Mouse (Mus musculus) kidney, embryonic 14.5 days (tissue): ENCODE data around the gene Ncl. TPM values are rescaled to one million over a fixed set of nuclear protein-coding genes. Genes with fewer than 3 reads are reported as not detected.

Experiments
- ATAC-seq: fragments of 200-750 bp; cut with Nextera tagmentation; 2 replicates; pipeline ENCODE4 v1.8.0; 2017; ENCODE audit warnings: moderate number of reproducible peaks, mild to moderate bottlenecking, moderate TSS enrichment, moderate library complexity; ENCODE audit not compliant: low FRiP score, low TSS enrichment
- H3K27ac ChIP-seq: fragments of 300-500 bp; sonication (generic); 2 replicates; pipeline ENCODE4 v1.5.1; 2014; ENCODE audit warnings: low read depth, mild to moderate bottlenecking, low read length, moderate library complexity, mixed read lengths
- H3K27me3 ChIP-seq: fragments of 300-500 bp; sonication (generic); 2 replicates; pipeline ENCODE4 v1.6.1; 2014; ENCODE audit warnings: mild to moderate bottlenecking, low read length; ENCODE audit not compliant: control insufficient read depth, insufficient read depth
- H3K36me3 ChIP-seq: fragments of 300-500 bp; sonication (generic); 2 replicates; pipeline ENCODE4 v1.6.1; 2014; ENCODE audit warnings: low read length, mixed read lengths; ENCODE audit not compliant: control insufficient read depth, insufficient read depth
- H3K4me1 ChIP-seq: fragments of 300-500 bp; sonication (generic); 2 replicates; pipeline ENCODE4 v1.6.1; 2014; ENCODE audit warnings: low read length, mixed read lengths; ENCODE audit not compliant: control insufficient read depth, insufficient read depth
- H3K4me2 ChIP-seq: fragments of 300-500 bp; sonication (generic); replicated peaks from 2 replicates; pipeline ENCODE4 v1.6.1; 2014; ENCODE audit warnings: low read depth, mild to moderate bottlenecking, low read length
- H3K4me3 ChIP-seq: fragments of 300-500 bp; sonication (generic); 2 replicates; pipeline ENCODE4 v1.5.1; 2014; ENCODE audit warnings: mild to moderate bottlenecking, low read length
- H3K9ac ChIP-seq: fragments of 300-500 bp; sonication (generic); 2 replicates; pipeline ENCODE4 v1.6.1; 2014; ENCODE audit warnings: low read depth, mild to moderate bottlenecking, low read length, moderate library complexity
- H3K9me3 ChIP-seq: fragments of 300-500 bp; sonication (generic); 2 replicates; pipeline ENCODE4 v1.6.1; 2016; ENCODE audit warnings: low read length; ENCODE audit not compliant: control insufficient read depth
- WGBS: fragments of 180-500 bp; shearing (Covaris S2); extraction: QIAGEN DNeasy Blood & Tissue Kit; methylation state at CpG from one replicate; pipeline ENCODE4 v1.1.7; 2014; 5-methylcytosine and 5-hydroxymethylcytosine counted together
- polyA plus RNA-seq: library from polyadenylated mRNA; unstranded; fragments of >200 nt; fragmentation: Nextera tagmentation; extraction: Ambion mirVana; gene quantifications from 2 replicates; pipeline ENCODE4 v1.2.1, GENCODE M21; 2014

Ncl gene
- polyA plus RNA-seq, 1 experiment from 2014 or later, result 491 TPM

DNA sequence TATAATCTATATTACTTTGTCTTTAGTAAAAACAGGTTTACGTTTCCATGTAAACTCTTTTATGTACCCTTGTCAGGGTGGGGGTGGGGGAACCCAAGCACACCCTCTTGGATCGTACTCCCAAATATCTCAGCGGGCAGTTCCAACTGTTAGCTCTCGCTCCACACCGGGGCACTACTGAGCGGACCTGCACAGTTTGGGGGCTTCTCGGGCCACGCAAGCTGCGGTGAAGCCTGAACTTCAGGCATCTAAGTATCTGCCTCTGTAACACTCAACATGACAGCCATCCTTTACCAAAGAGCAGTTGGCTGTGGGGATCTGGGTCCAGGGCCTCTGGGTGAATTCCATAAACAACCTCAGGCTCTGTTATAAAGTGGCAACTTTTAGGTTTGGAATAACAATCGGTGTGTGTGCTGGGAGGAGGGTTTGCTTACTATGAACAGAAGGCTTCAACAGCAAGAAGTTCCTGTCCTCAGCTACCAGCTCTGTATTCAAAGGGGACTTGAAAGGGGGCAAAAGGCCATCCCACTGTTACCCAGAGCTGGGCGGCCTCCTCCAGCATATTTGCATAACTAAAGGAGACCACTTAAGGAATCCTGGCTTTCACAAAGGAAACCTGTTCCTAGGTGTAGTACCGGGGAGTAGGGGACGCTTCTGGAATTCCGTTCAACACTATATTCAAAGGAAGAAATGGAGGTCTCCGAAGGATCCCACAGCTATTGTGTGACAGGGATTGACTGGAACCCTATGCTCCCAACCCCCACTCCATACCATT is 48.5 kb downstream of the Ncl start:
- WGBS, result 35% methylated on average over 15 of the region's 15 CpGs
- no peak for ATAC-seq
- H3K4me2 ChIP-seq, result no peak overlapping the region

DNA sequence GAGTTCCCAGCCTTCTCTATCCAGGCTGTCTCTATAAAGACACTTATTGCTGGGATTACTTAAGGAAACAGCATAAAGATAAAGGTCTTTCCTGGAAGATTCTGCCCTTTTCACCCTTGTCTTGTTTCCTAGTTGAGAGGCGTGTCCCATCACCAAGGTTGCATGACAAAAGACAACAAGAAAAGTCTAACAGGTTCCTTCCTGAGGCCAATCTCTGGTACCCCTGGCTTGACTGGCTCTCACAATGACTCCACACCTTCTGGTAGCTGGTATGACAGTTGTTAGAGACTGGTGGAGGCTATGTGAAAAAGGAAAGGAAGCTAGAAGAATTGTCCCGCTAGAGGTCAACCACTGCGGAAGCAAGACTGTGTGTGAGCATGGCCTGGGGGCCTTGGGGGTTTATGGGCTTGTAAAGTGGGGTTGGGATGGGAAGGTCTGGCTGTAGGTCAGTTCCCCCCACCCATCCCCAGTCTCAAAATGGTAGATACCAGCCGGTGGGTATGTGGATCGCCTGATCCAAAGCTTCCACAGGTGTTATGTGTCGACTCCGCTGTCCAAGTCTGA is 49.8 kb downstream of the Ncl start:
- Histone ChIP-seq H3K27ac (no peak overlapping the region), H3K27me3 (peaks cover under 1% of the 10 kb centered on the region; the same call in 1 of the 2 replicates), H3K4me3 (no peak overlapping the region), H3K9me3 (no peaks in the 10 kb centered on the region), H3K4me1 (no peaks in the 10 kb centered on the region), H3K9ac (no peak overlapping the region), H3K4me2 (no peak overlapping the region), H3K36me3 (no peaks in the 10 kb centered on the region)
- no peak for ATAC-seq
- 85% methylated on average over 7 of the region's 7 CpGs for WGBS

More for the DNA sequence above, 48.5 kb downstream of the Ncl start:
- no peak overlapping the region for H3K4me3 ChIP-seq
- no peaks in the 10 kb centered on the region for H3K36me3 ChIP-seq
- H3K27ac ChIP-seq, result no peak overlapping the region
- no peaks in the 10 kb centered on the region for H3K9me3 ChIP-seq
- no peaks in the 10 kb centered on the region for H3K27me3 ChIP-seq
- H3K4me1 ChIP-seq, result no peaks in the 10 kb centered on the region
- no peak overlapping the region for H3K9ac ChIP-seq

DNA sequence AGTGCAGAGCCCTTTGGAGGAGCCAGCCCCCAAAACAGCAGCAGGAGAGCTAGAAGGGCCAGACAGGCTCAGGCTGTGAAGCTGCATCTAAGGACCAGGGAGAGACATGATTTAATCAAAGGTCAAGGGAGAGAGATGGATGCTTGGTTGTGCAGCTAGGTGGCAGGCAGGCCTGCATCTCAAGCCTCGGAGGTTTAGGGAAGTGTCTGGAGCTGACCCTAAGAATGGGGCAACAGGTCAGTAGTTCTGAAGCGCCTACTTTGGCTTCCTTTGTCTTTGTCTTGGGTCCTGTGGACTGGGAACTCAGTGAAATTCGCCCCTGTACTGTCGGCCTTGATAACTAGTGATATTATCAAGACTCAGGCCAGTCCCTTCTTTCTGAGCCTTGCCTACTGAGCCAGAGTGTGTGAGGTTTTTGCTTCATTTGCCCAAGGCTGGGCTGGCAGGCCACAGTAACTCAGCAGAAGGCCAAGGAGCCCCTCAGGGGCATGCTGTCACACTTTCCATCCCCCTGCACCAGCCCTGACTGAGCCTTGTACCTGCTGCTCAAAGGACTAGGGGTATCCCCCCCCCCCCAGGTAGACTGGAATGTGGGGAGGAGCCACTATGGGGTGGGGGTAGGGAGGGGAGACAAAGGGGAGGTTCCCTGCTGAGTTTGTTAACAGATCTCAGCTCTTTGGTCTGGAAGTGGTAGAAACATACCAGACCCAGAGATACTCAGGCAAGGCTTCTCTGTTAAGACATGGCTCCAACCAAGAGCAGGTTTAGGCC is 51.1 kb downstream of the Ncl start:
- H3K4me2 ChIP-seq, result no peak overlapping the region
- no peaks in the 10 kb centered on the region for H3K4me1 ChIP-seq
- 55% methylated on average over 4 of the region's 4 CpGs for WGBS
- H3K27me3 ChIP-seq, result peaks cover 12% of the 10 kb centered on the region; the same call in 1 of the 2 replicates
- H3K27ac ChIP-seq, result no peak overlapping the region
- no peaks in the 10 kb centered on the region for H3K36me3 ChIP-seq
- H3K9me3 ChIP-seq, result no peaks in the 10 kb centered on the region
- no peak overlapping the region for H3K9ac ChIP-seq
- H3K4me3 ChIP-seq, result no peak overlapping the region
- ATAC-seq, result 0 out of 2 replicates have a peak, but pooled peaks have one; percentile 21

DNA sequence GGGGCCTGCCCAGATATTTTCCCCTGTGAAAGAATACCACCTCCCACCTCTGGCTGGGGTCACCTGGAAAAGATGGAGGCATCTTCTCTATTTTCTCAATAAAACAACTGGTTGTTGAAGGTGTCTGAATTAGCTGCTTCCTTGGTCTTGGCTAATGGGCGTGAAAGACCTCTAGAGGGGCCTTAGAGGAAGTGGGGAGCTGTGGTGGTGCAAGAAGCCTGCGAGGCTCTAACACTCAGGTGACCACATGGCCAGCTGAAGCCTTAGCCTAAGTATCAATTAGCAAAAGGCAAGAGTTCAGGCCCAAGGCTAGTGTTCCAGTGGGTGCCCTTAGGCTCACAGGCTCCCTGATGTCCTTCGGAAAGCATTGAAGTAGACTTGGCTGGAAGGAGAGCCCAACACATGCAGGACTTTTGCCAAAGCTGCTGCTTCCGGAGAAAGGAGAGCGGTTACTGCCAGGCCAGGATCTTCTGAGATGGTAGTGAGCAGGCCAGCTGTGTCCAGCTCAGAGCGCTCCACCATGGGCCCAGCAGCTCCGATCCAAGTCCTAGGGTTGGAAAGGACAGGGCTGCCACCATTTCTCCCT is 51.9 kb downstream of the Ncl start:
- 78% methylated on average over 7 of the region's 7 CpGs for WGBS

DNA sequence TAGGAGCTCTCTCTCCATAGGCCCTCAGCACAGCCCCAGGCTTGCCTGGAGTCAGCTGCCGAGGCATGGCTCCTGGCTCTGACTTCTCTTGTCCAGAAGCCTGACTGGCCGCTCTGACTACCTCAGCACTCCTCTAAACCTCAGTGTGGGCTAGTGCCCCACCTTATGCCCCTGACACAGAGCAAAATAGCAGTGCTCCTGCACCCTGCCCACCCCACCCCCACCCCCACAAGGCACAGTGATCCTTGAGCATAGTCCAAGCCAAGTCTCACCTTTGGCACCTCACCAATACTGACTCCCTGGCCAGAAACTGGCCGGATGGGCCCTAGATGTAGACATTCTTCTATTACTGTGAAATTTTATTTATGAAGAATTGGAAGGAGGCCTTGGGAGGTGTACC is 52.5 kb downstream of the Ncl start:
- Histone ChIP-seq H3K9ac (no peak overlapping the region), H3K9me3 (no peaks in the 10 kb centered on the region), H3K27me3 (peaks cover 12% of the 10 kb centered on the region; the same call in 1 of the 2 replicates), H3K4me3 (no peak overlapping the region), H3K36me3 (no peaks in the 10 kb centered on the region), H3K4me2 (no peak overlapping the region), H3K4me1 (no peaks in the 10 kb centered on the region), H3K27ac (no peak overlapping the region)
- WGBS, result 79% methylated on average over 3 of the region's 3 CpGs
- ATAC-seq, result no peak

More for the DNA sequence above, 51.9 kb downstream of the Ncl start:
- peaks cover 12% of the 10 kb centered on the region; the same call in 1 of the 2 replicates for H3K27me3 ChIP-seq
- no peak overlapping the region for H3K4me2 ChIP-seq
- H3K4me1 ChIP-seq, result no peaks in the 10 kb centered on the region
- H3K27ac ChIP-seq, result no peak overlapping the region
- no peaks in the 10 kb centered on the region for H3K9me3 ChIP-seq
- H3K9ac ChIP-seq, result no peak overlapping the region
- H3K4me3 ChIP-seq, result no peak overlapping the region
- no peak for ATAC-seq
- H3K36me3 ChIP-seq, result no peaks in the 10 kb centered on the region

DNA sequence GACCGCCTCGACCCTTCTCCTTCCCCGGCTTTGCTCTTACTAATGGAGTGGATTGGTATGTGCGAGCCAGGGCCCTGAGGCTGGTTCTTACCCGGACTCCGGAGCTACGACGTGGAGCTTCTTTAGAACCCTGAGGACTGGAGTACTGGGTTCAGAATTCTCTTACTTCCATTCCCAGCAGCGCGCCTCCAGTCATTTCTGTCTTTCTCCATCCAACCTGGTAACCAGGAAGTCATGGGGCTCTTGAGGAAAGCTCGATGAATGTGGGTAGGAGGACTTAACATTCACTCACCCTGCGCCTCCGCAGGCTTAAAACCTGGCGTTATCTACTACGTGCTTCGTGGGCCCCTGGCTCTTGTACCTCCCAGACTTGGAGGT is 55.3 kb downstream of the Ncl start:
- H3K4me3 ChIP-seq, result peak overlapping the region; percentile 69
- no peaks in the 10 kb centered on the region for H3K36me3 ChIP-seq
- no peaks in the 10 kb centered on the region for H3K4me1 ChIP-seq
- 3% methylated on average over 16 of the region's 16 CpGs for WGBS
- H3K27me3 ChIP-seq, result peaks cover 12% of the 10 kb centered on the region; the same call in 1 of the 2 replicates
- peak overlapping the region; percentile 63 for H3K9ac ChIP-seq
- no peak overlapping the region for H3K27ac ChIP-seq
- H3K4me2 ChIP-seq, result peak overlapping the region; percentile 98
- no peak for ATAC-seq
- no peaks in the 10 kb centered on the region for H3K9me3 ChIP-seq

DNA sequence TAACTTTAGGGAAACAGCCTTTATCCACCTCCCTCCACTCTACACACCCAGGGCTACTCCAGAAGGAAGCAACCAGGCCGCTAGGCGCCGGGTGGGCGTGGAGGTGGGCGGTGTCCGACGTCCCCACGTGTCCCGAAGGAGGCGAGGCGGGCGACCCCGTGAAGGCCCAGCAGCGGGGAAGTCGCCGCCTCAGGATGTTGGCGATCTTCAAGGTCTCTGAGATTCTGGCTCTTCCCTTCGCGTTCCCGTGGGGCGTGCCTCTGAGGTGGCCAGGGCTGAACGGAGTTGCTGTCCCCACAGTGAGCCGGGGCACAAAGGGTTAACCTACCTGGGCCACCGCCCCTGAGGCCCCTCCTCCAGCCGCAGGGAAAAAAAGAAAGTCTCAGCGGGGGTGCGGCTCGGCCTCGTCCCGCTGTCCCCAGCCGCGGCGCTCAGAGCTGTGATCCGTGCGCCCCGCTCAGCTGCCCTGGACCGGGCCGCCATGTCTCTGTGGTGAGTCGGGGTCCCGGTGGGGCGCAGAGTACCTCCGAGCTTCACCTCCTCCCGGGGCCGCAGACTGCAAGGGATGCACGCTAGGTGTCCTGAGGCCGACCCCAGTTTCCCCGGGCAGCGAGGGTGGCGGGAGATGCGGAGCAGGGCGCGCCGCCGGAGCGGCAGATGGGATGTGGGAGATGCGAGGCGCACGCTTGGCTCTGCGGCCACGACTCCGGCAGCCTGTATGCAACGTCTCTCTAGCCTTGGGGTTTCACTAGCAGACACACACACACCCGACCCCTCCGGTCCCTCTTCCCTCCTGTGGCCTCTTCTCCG is 55.9 kb downstream of the Ncl start:
- H3K4me1 ChIP-seq, result no peaks in the 10 kb centered on the region
- peak overlapping the region; percentile 63 for H3K9ac ChIP-seq
- H3K4me3 ChIP-seq, result peak overlapping the region; percentile 69
- under 1% methylated on average over 64 of the region's 65 CpGs for WGBS
- no peaks in the 10 kb centered on the region for H3K9me3 ChIP-seq
- peak; percentile 90 for ATAC-seq
- H3K27ac ChIP-seq, result no peak overlapping the region
- H3K4me2 ChIP-seq, result peak overlapping the region; percentile 98
- H3K27me3 ChIP-seq, result peaks cover 12% of the 10 kb centered on the region; the same call in 1 of the 2 replicates
- H3K36me3 ChIP-seq, result no peaks in the 10 kb centered on the region

DNA sequence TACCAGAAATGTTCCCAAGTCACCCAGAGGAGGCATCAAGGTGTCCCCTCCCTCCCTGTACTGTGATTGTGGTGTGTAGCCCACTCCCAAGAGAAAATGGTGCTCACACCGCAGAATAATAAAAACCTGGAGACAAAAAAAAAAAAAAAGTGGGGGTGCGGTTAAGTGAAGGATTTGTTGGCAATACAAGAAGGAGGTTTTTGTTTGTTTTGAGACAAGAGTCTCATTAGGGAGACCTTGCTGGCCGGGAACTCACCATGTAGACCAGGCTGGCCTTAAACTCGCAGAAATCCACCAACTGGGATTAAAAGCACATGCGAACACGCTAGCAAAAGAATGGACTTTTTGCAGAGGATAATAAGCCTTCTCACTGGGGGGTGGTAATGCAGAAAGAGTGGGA is 56.7 kb downstream of the Ncl start, which contains the start of gene B3gnt7:
Gene B3gnt7 (plus strand): TSS at position 301 of the 400 bp plus-strand sequence.
- Histone ChIP-seq H3K4me2 (peak within 1 kb of the TSS; percentile 98), H3K36me3 (no peaks in the 10 kb centered on the region), H3K27me3 (peaks cover 12% of the 10 kb centered on the region; the same call in 1 of the 2 replicates), H3K9me3 (no peaks in the 10 kb centered on the region), H3K9ac (peak within 1 kb of the TSS; percentile 63), H3K4me3 (peak within 1 kb of the TSS; percentile 69), H3K4me1 (no peaks in the 10 kb centered on the region), H3K27ac (no peak within 1 kb of the TSS)
- WGBS, result 30% methylated on average over 6 of the region's 6 CpGs
- no peak for ATAC-seq
